Mouse (Mus musculus) heart, postnatal 0 days (tissue): ENCODE results near the gene Ist1.

ENCODE experiments used
- CTCF ChIP-seq: IDR thresholded peaks from 2 replicates; pipeline ENCODE4 v1.5.1; 2016; ENCODE audit warnings: antibody characterized with exemption, control low read depth, low read depth
- EP300 ChIP-seq: IDR thresholded peaks from 2 replicates; pipeline ENCODE4 v1.6.1; 2016; ENCODE audit warnings: antibody characterized with exemption, low read depth

GRCm38 (mm10) chr8:109737237-109738048 is 44.4 kb upstream of the Ist1 start, which contains the start of gene Atxn1l:
- TF ChIP-seq CTCF (peak; percentile 61), EP300 (no peak)
